Mouse (Mus musculus) kidney, postnatal 25 days (tissue): ENCODE measurements around the gene Adcy10.

Experiments used
- DNase-seq, 2 experiments: peaks; one replicate each; pipeline ENCODE4 v3.0.0; 2021; ENCODE audit warnings: mixed read lengths in 2 of 2

Gene Adcy10

GRCm38 (mm10) chr1:165605108-165605507 lies 120.1 kb downstream of the Adcy10 start:
- DNase-seq: no peak

- no peak for DNase-seq
Observed at GRCm38 (mm10) chr1:165605774-165606173, 120.8 kb downstream of the Adcy10 start.

GRCm38 (mm10) chr1:165608904-165609303 lies 123.9 kb downstream of the Adcy10 start:
- no peak for DNase-seq

- DNase-seq: no peak
Observed at GRCm38 (mm10) chr1:165609495-165610320, 124.7 kb downstream of the Adcy10 start.

GRCm38 (mm10) chr1:165610321-165610999 lies 125.5 kb downstream of the Adcy10 start:
- no peak for DNase-seq

GRCm38 (mm10) chr1:165612714-165613113 lies 127.7 kb downstream of the Adcy10 start:
- DNase-seq: no peak

GRCm38 (mm10) chr1:165613926-165614325 lies 128.9 kb downstream of the Adcy10 start:
- no peak for DNase-seq

GRCm38 (mm10) chr1:165614793-165615192 lies 129.8 kb downstream of the Adcy10 start:
- DNase-seq: no peak

GRCm38 (mm10) chr1:165616652-165617051 lies 131.7 kb downstream of the Adcy10 start:
- peak; percentile 38 to 44 for DNase-seq

- peak; percentile 70 to 83 for DNase-seq
Observed at GRCm38 (mm10) chr1:165617166-165617891, 132.3 kb downstream of the Adcy10 start.

GRCm38 (mm10) chr1:165618201-165618624 lies 133.2 kb downstream of the Adcy10 start:
- DNase-seq: peak; percentile 49 to 70

GRCm38 (mm10) chr1:165625058-165625457 lies 140.1 kb downstream of the Adcy10 start:
- no peak for DNase-seq

GRCm38 (mm10) chr1:165625896-165626295 lies 140.9 kb downstream of the Adcy10 start:
- DNase-seq: peak; percentile 61 to 77
